Mouse (Mus musculus) lung, embryonic 14.5 days (tissue): ENCODE measurements at regions not wholly inside any gene's neighbourhood (a gene's known extent, or its start where the extent isn't known, plus 50 kb on each side); places are given as distances from the start of the nearest gene placed in this dataset.

ENCODE experiments used
- ATAC-seq: fragments of 200-750 bp; cut with Nextera tagmentation; 2 replicates; pipeline ENCODE4 v1.8.0; 2017; ENCODE audit warnings: mild to moderate bottlenecking, moderate TSS enrichment, moderate library complexity; ENCODE audit not compliant: insufficient read depth
- DNase-seq: peaks from one replicate; pipeline ENCODE4 v3.0.0-alpha.2; 2015
- H3K27ac ChIP-seq: fragments of 300-500 bp; sonication (generic); 2 replicates; pipeline ENCODE4 v1.5.1; 2014; ENCODE audit warnings: low read depth, mild to moderate bottlenecking, moderate library complexity
- H3K27me3 ChIP-seq: fragments of 300-500 bp; sonication (generic); 2 replicates; pipeline ENCODE4 v1.6.1; 2014; ENCODE audit warnings: low read length, control low read depth; ENCODE audit not compliant: insufficient read depth
- H3K36me3 ChIP-seq: fragments of 300-500 bp; sonication (generic); 2 replicates; pipeline ENCODE4 v1.6.1; 2014; ENCODE audit warnings: control low read depth; ENCODE audit not compliant: insufficient read depth
- H3K4me1 ChIP-seq: fragments of 300-500 bp; sonication (generic); 2 replicates; pipeline ENCODE4 v1.6.1; 2014; ENCODE audit warnings: antibody characterized with exemption, control low read depth; ENCODE audit not compliant: insufficient read depth
- H3K4me2 ChIP-seq: fragments of 300-500 bp; sonication (generic); 2 replicates; pipeline ENCODE4 v1.6.1; 2014; ENCODE audit warnings: mild to moderate bottlenecking
- H3K4me3 ChIP-seq: fragments of 300-500 bp; sonication (generic); 2 replicates; pipeline ENCODE4 v1.5.1; 2014; ENCODE audit warnings: low read depth, low read length
- H3K9ac ChIP-seq: fragments of 300-500 bp; sonication (generic); 2 replicates; pipeline ENCODE4 v1.6.1; 2014
- H3K9me3 ChIP-seq: fragments of 300-500 bp; sonication (generic); 2 replicates; pipeline ENCODE4 v1.6.1; 2016; ENCODE audit warnings: low read depth, low read length, control low read depth
- CTCF ChIP-seq: IDR thresholded peaks from 2 replicates; pipeline ENCODE4 v1.5.1; 2016; ENCODE audit warnings: antibody characterized with exemption, low read depth
- WGBS: fragments of 180-500 bp; shearing (Covaris S2); extraction: QIAGEN DNeasy Blood & Tissue Kit; methylation state at CpG from one replicate; pipeline ENCODE4 v1.1.7; 2014; 5-methylcytosine and 5-hydroxymethylcytosine counted together

- Histone ChIP-seq H3K9me3 (no peaks in the 10 kb centered on the region), H3K4me3 (no peak overlapping the region), H3K36me3 (no peaks in the 10 kb centered on the region), H3K27me3 (no peaks in the 10 kb centered on the region), H3K4me2 (no peak overlapping the region), H3K27ac (no peak overlapping the region), H3K4me1 (0 out of 2 replicates have a peak, but pooled peaks cover 5% of the 10 kb centered on the region), H3K9ac (no peak overlapping the region)
- DNase-seq = no peak
- TF ChIP-seq CTCF = no peak
- ATAC-seq = no peak
- WGBS = 49% methylated on average over 1 of the region's 1 CpGs
These were observed 53.2 kb upstream of the Dnajc1 start for GRCm38 (mm10) chr2:18445809-18446208.
